Mouse (Mus musculus) liver, embryonic 16.5 days (tissue): Measurements from ENCODE around the gene Sdhd. TPM values are rescaled to one million over a fixed set of nuclear protein-coding genes. Genes with fewer than 3 reads are reported as not detected.

Source experiments
- ATAC-seq: fragments of 200-750 bp; cut with Nextera tagmentation; 2 replicates; pipeline ENCODE4 v1.8.0; 2017; ENCODE audit warnings: low read depth, mild to moderate bottlenecking, moderate number of reproducible peaks, moderate library complexity
- H3K27ac ChIP-seq: fragments of 300-500 bp; sonication (generic); 2 replicates; pipeline ENCODE4 v1.5.1; 2014; ENCODE audit warnings: mild to moderate bottlenecking, low read length
- H3K27me3 ChIP-seq: fragments of 300-500 bp; sonication (generic); 2 replicates; pipeline ENCODE4 v1.6.1; 2014; ENCODE audit warnings: low read depth, low read length, mixed read lengths; ENCODE audit not compliant: control insufficient read depth, insufficient read depth
- H3K36me3 ChIP-seq: fragments of 300-500 bp; sonication (generic); 2 replicates; pipeline ENCODE4 v1.6.1; 2014; ENCODE audit warnings: mild to moderate bottlenecking; ENCODE audit not compliant: control insufficient read depth, insufficient read depth
- H3K4me1 ChIP-seq: fragments of 300-500 bp; sonication (generic); 2 replicates; pipeline ENCODE4 v1.6.1; 2014; ENCODE audit warnings: low read depth, low read length, mixed read lengths; ENCODE audit not compliant: control insufficient read depth
- H3K4me2 ChIP-seq: fragments of 300-500 bp; sonication (generic); 2 replicates; pipeline ENCODE4 v1.6.1; 2014; ENCODE audit warnings: low read depth, low read length, mixed read lengths
- H3K4me3 ChIP-seq: fragments of 300-500 bp; sonication (generic); 2 replicates; pipeline ENCODE4 v1.5.1; 2014; ENCODE audit warnings: low read depth, mild to moderate bottlenecking, low read length
- H3K9ac ChIP-seq: fragments of 300-500 bp; sonication (generic); 2 replicates; pipeline ENCODE4 v1.6.1; 2014; ENCODE audit warnings: low read depth, low read length
- H3K9me3 ChIP-seq: fragments of 300-500 bp; sonication (generic); replicated peaks from 2 replicates; pipeline ENCODE4 v1.6.1; 2016; ENCODE audit warnings: low read length; ENCODE audit not compliant: control insufficient read depth
- WGBS: fragments of 180-500 bp; shearing (Covaris S2); extraction: QIAGEN DNeasy Blood & Tissue Kit; methylation state at CpG from one replicate; pipeline ENCODE4 v1.1.7; 2014; ENCODE audit not compliant: insufficient replicate concordance; 5-methylcytosine and 5-hydroxymethylcytosine counted together
- polyA plus RNA-seq: library from polyadenylated mRNA; unstranded; fragments of >200 nt; fragmentation: Nextera tagmentation; extraction: Ambion mirVana; gene quantifications from 2 replicates; pipeline ENCODE4 v1.2.1, GENCODE M21; 2015

Gene Sdhd
- polyA plus RNA-seq, 1 experiment from 2014 or later: 308 TPM

DNA sequence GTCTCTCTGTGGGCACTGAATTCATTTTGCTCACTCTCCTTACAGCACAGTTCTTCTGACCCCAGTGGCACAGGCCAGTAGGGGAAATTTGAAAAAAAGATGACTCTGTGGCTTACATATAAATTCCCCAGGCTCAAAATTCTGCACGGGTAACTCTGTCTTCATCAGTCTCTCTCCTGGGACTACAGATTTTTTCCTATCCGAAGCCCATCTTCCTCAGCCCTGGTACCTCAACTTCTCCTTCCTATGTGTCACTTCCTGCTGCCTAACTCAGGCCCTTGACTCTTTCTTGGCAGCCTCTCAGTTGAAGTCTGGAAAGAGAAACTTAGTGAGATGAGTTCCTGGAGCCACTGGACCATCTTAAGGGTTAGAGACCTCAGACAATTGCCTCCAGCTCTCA, 50.1 kb downstream of the Sdhd start:
- ATAC-seq: no peak
- H3K9ac ChIP-seq: no peak overlapping the region
- H3K4me2 ChIP-seq: no peak overlapping the region
- no peaks in the 10 kb centered on the region for H3K36me3 ChIP-seq
- H3K27ac ChIP-seq: no peak overlapping the region
- no peaks in the 10 kb centered on the region for H3K9me3 ChIP-seq
- H3K27me3 ChIP-seq: no peaks in the 10 kb centered on the region
- WGBS: 19% methylated on average over 2 of the region's 2 CpGs
- no peak overlapping the region for H3K4me3 ChIP-seq
- no peaks in the 10 kb centered on the region for H3K4me1 ChIP-seq

DNA sequence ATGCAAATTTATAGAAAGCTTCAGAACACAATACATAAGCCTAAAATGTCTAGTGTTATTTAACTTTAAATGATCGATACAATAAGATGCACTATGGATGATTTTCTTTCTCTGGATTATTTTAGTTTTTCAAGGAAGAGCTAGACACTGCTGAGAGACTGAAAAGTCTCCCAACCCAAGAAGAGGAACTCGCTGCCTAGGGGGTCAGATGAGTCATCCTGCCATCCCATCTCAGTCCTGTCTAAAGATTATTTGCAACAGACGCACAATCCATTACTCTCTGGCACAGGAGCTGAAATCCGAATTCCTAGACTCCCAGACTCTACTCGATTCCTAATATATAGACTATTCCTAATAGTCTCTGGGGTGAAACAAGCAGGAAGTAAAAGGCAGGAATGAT, 51.4 kb downstream of the Sdhd start:
- no peak overlapping the region for H3K27ac ChIP-seq
- whole genome bisulfite sequencing: 37% methylated on average over 5 of the region's 5 CpGs
- no peak overlapping the region for H3K4me2 ChIP-seq
- H3K4me1 ChIP-seq: no peaks in the 10 kb centered on the region
- H3K9me3 ChIP-seq: no peaks in the 10 kb centered on the region
- no peak overlapping the region for H3K4me3 ChIP-seq
- H3K9ac ChIP-seq: no peak overlapping the region
- no peak for ATAC-seq
- H3K36me3 ChIP-seq: no peaks in the 10 kb centered on the region
- no peaks in the 10 kb centered on the region for H3K27me3 ChIP-seq

DNA sequence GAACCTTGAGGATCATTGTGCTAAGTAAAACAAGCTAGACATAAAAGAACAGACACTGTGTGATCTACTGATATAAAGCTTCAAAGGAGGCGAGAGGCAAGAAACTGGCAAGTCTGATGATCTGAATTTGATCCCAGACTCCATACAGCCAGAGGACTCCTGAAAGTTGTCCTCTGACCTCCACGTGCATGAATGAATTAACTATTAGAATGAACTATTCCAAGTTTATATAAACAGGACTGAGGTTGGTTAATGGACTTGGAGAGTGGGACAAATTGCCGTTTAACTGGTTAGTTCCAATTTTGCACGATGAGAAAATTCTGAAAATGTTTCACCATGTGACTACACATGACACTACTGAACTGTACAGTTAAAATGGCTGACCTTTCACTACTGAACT, 54.7 kb downstream of the Sdhd start:
- H3K4me3 ChIP-seq: no peak overlapping the region
- H3K9ac ChIP-seq: no peak overlapping the region
- H3K27me3 ChIP-seq: no peaks in the 10 kb centered on the region
- no peak for ATAC-seq
- H3K4me1 ChIP-seq: no peaks in the 10 kb centered on the region
- H3K27ac ChIP-seq: no peak overlapping the region
- no peaks in the 10 kb centered on the region for H3K36me3 ChIP-seq
- no peaks in the 10 kb centered on the region for H3K9me3 ChIP-seq
- WGBS: 58% methylated on average over 4 of the region's 4 CpGs
- H3K4me2 ChIP-seq: no peak overlapping the region

DNA sequence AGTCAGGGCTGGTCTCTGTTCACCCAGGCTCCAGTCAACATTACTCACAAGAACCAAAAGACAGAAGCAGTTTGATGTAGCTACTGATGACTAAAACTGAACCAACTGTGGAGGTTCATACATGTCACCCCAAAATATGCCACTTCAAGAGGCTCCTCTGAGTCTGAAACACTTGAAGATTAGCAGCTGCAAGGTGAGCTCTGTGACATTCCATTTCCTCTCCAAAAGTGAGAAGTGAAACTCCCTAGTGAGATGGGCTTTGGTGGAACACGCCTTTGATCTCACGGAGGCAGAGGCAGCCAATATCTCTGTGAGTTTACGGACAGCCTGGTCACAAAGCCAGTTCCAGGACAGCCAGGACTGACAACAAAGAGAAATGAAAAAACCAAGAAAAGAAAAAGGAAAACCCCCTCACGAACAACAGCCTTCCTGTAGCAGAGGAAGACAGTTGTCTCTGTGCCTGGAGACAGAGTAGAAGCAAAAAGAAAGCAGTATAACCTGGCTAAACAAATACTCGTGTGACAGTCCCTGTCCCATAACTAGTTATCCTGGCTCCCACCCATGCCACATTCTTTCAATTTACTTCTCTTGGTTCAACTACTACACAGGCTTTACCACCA, 55.6 kb downstream of the Sdhd start:
- Histone ChIP-seq H3K27ac (no peak overlapping the region), H3K4me2 (no peak overlapping the region), H3K4me1 (no peaks in the 10 kb centered on the region), H3K27me3 (no peaks in the 10 kb centered on the region), H3K36me3 (no peaks in the 10 kb centered on the region), H3K9ac (no peak overlapping the region), H3K9me3 (no peaks in the 10 kb centered on the region), H3K4me3 (no peak overlapping the region)
- 26% methylated on average over 5 of the region's 5 CpGs for WGBS
- no peak for ATAC-seq

Other genes starting within 250 kb of the Sdhd start
- 0.27 and 0.51 TPM in 2 replicates for gene Plet1, start 109.3 kb downstream of the Sdhd start, polyA plus RNA-seq
- 30.1 and 30.5 TPM in 2 replicates for gene Pts, start 75.1 kb downstream of the Sdhd start, polyA plus RNA-seq
- 12.0 and 13.3 TPM in 2 replicates for gene Il18, start 49.0 kb downstream of the Sdhd start, polyA plus RNA-seq
- gene Bco2, start 48.6 kb downstream of the Sdhd start, polyA plus RNA-seq: 0.50 and 0.87 TPM in 2 replicates
- gene Tex12, start 42.5 kb downstream of the Sdhd start, polyA plus RNA-seq: not detected in 2 replicates
- 141 and 164 TPM in 2 replicates for gene Timm8b, start 98 bp upstream of the Sdhd start, polyA plus RNA-seq
- gene Pih1d2, start 13.5 kb upstream of the Sdhd start, polyA plus RNA-seq: 0.55 and 0.90 TPM in 2 replicates
- 5.8 and 5.9 TPM in 2 replicates for gene Nkapd1, start 13.7 kb upstream of the Sdhd start, polyA plus RNA-seq
- 21.6 and 22.5 TPM in 2 replicates for gene Dlat, start 56.0 kb upstream of the Sdhd start, polyA plus RNA-seq
- 2.2 and 2.7 TPM in 2 replicates for gene Dixdc1, start 135.7 kb upstream of the Sdhd start, polyA plus RNA-seq
- 4.6 and 5.2 TPM in 2 replicates for gene 2310030G06Rik, start 142.7 kb upstream of the Sdhd start, polyA plus RNA-seq
- gene Cryab, start 147.5 kb upstream of the Sdhd start, polyA plus RNA-seq: 9.9 and 16.1 TPM in 2 replicates
- 1.7 and 2.7 TPM in 2 replicates for gene Hspb2, start 148.5 kb upstream of the Sdhd start, polyA plus RNA-seq
- gene Fdxacb1, start 164.4 kb upstream of the Sdhd start, polyA plus RNA-seq: 7.8 and 7.9 TPM in 2 replicates
- gene Alg9, start 171.2 kb upstream of the Sdhd start, polyA plus RNA-seq: 12.6 and 13.2 TPM in 2 replicates
- gene 1110032A03Rik, start 171.7 kb upstream of the Sdhd start, polyA plus RNA-seq: 19.6 and 22.6 TPM in 2 replicates
- 59.4 and 63.0 TPM in 2 replicates for gene Ppp2r1b, start 241.5 kb upstream of the Sdhd start, polyA plus RNA-seq